1 mouse cellular context compared by ENCODE assay signal in genomic region chr9:14740151-14740924, GRCm38 (mm10).
TF ChIP-seq lines count a peak whose summit lies in the region.

Piwil4 (minus strand) TSS chr9:14740733.

TF ChIP-seq in MEL, 35 proteins besides CTCF, POLR2A, EP300 and RAD21 (continued from another document):
- no peak for TF ChIP-seq GATA1 (IDR thresholded peaks at IDR 0.05; ENCODE audit: low read depth, low read length)
- no peak for TF ChIP-seq TAL1 (IDR thresholded peaks at IDR 0.05; ENCODE audit: low read length)
- TF ChIP-seq SIN3A (IDR thresholded peaks at IDR 0.05; ENCODE audit: low read length) = peak; percentile 76
- peak; percentile 6; the same call in 1 of the 2 replicates for TF ChIP-seq TCF12 (IDR thresholded peaks at IDR 0.05; ENCODE audit: low read depth, low read length)
